10 mouse cellular contexts compared by ENCODE assay signal in the genomic region with DNA sequence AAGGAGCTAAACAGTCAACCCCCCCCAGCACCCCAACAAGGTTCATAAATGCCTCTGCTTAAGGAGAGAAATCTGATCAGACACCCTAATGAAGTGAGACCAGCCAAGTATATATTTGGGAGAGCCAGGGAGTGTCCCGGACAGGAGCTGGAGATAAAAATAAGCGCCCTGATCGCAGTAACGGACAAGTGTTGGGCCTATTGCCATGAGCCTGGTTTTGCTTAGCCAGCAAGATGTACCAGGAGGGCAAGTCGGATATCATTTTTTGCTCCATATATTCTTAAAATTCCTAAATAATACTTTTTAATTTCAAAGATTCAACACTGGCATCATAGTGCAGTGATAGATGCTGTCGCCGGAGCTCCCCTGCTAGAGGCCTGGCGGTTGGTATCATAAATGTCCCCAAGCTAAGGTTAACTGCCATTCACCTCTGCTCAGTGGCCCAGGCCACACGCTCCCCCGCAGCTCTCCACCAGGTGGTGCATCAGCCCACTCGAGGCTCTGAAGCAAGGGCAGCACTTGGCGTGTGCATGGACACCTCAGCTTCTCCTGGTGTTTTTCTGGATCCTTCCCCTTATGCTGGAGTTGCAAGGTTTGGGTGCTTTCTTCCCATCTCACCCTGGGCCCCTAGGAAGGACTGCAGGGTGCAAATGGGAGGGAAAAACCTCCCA. TPM values are rescaled to one million over a fixed set of nuclear protein-coding genes. Genes with fewer than 3 reads are reported as not detected.
DNase-seq lines count a peak whose midpoint lies in the region; ATAC-seq and TF ChIP-seq lines count a peak whose summit lies in the region.
"Had no signal": no experiment of that assay in that cellular context is flagged by ENCODE, and none has a peak within 500 bp of the region (broad histone marks: within the 10 kb centered on the region; RNA-seq: fewer than 3 reads in every experiment).

No protein-coding gene starts in this region.

- no peaks in the 10 kb centered on the region for H3K36me3 ChIP-seq in MEL (ENCODE audit: control insufficient read depth in 1 of 2, insufficient read depth in 2 of 2, low read length in 2 of 2)
- no peaks in the 10 kb centered on the region for H3K36me3 ChIP-seq in neural tube, embryonic 11.5 days (ENCODE audit: control insufficient read depth, insufficient read depth, low read length)

- peak; percentile 20 for TF ChIP-seq RAD21 in MEL (IDR thresholded peaks at IDR 0.05; ENCODE audit: low read depth, low read length)

- no peaks in the 10 kb centered on the region for H3K79me2 ChIP-seq in MEL (ENCODE audit: control insufficient read depth, insufficient read depth, low read length, poor library complexity)

- no peak for DNase-seq in left cerebral cortex, adult 2 months (ENCODE audit: extremely low spot score in 1 of 2, low spot score in 2 of 2)
- DNase-seq in left cerebral cortex, postnatal 14 days (ENCODE audit: low spot score in 2 of 2) = no peak
- peak; percentile 37 for DNase-seq in MEL (ENCODE audit: low read depth, low spot score)
- DNase-seq in gastrocnemius, adult 2 months = peak; percentile 80
- DNase-seq in neural tube, embryonic 11.5 days (ENCODE audit: low spot score) = peak; percentile 30
- DNase-seq in frontal cortex, postnatal 25 days (ENCODE audit: low spot score in 2 of 2) = no peak
- no peak for DNase-seq in cerebellum, postnatal 14 days
- no peak for DNase-seq in adrenal gland, postnatal 36 days

- TF ChIP-seq POLR2A in MEL (IDR thresholded peaks at IDR 0.05; ENCODE audit: control insufficient read depth in 1 of 2, insufficient read depth in 1 of 2, low read depth in 1 of 2, low read length in 2 of 2, poor library complexity in 1 of 2) = no peak

- peaks cover 0 to 2% of the 10 kb centered on the region in 2 experiments; a peak in 1 of 4 replicates for H3K27me3 ChIP-seq in MEL (ENCODE audit: control insufficient read depth in 1 of 2, insufficient read depth in 2 of 2, low read length in 2 of 2)
- no peaks in the 10 kb centered on the region for H3K27me3 ChIP-seq in neural tube, embryonic 11.5 days (ENCODE audit: control insufficient read depth, insufficient read depth, low read length)

- no peak overlapping the region for H3K4me2 ChIP-seq in neural tube, embryonic 11.5 days (ENCODE audit: low read depth)

- H3K4me3 ChIP-seq in left cerebral cortex, adult 2 months = no peak overlapping the region
- no peak overlapping the region for H3K4me3 ChIP-seq in MEL (ENCODE audit: control insufficient read depth in 1 of 2, insufficient read depth in 1 of 2, low read depth in 2 of 2, low read length in 2 of 2)
- peak overlapping the region; percentile 16 for H3K4me3 ChIP-seq in gastrocnemius, adult 2 months
- no peak overlapping the region for H3K4me3 ChIP-seq in neural tube, embryonic 11.5 days (ENCODE audit: low read depth, low read length)

- peak; percentile 7; the same call in 1 of the 2 replicates for TF ChIP-seq CTCF in left cerebral cortex, adult 2 months (IDR thresholded peaks at IDR 0.05)
- peak; percentile 18 to 55 (median 50); a peak in 4 of 6 replicates for TF ChIP-seq CTCF in MEL (IDR thresholded peaks at IDR 0.05 in 2 of 3, conservative IDR thresholded peaks at IDR 0.05 in 1 of 3; ENCODE audit: control insufficient read depth in 1 of 3, insufficient read depth in 1 of 3, low read depth in 2 of 3, low read length in 3 of 3, poor library complexity in 1 of 3, severe bottlenecking in 1 of 3)
- peak; percentile 66 for TF ChIP-seq CTCF in gastrocnemius, adult 2 months (IDR thresholded peaks at IDR 0.05)

- no peaks in the 10 kb centered on the region for H3K9me3 ChIP-seq in MEL (replicated peaks; ENCODE audit: insufficient read depth, low read length)
- H3K9me3 ChIP-seq in neural tube, embryonic 11.5 days (ENCODE audit: control insufficient read depth, low read length) = no peaks in the 10 kb centered on the region

- H3K27ac ChIP-seq in left cerebral cortex, adult 2 months = no peak overlapping the region
- no peak overlapping the region for H3K27ac ChIP-seq in MEL (ENCODE audit: control insufficient read depth, low read depth, low read length)
- peak overlapping the region; percentile 83 for H3K27ac ChIP-seq in gastrocnemius, adult 2 months
- H3K27ac ChIP-seq in neural tube, embryonic 11.5 days (ENCODE audit: low read depth, low read length) = no peak overlapping the region

- no peak for TF ChIP-seq EP300 in MEL (IDR thresholded peaks at IDR 0.05; ENCODE audit: low read depth in 1 of 2, low read length in 2 of 2)

- intact Hi-C loops in left cerebral cortex, adult 2 months (cut with DNase I) = no loop called here
- intact Hi-C loops in left cerebral cortex, postnatal 14 days (cut with DNase I) = no loop called here
- intact Hi-C loops in gastrocnemius, adult 2 months (cut with DNase I) = no loop called here

- H3K9ac ChIP-seq in MEL (ENCODE audit: control insufficient read depth, low read depth, low read length, poor library complexity, severe bottlenecking) = no peak overlapping the region
- H3K9ac ChIP-seq in neural tube, embryonic 11.5 days (ENCODE audit: low read length) = no peak overlapping the region

- 48% methylated on average over 12 of the region's 12 CpGs for WGBS in neural tube, embryonic 11.5 days

- no peaks in the 10 kb centered on the region; a peak in 1 of 4 replicates for H3K4me1 ChIP-seq in MEL (ENCODE audit: control insufficient read depth in 1 of 2, insufficient read depth in 2 of 2, low read length in 2 of 2)
- H3K4me1 ChIP-seq in neural tube, embryonic 11.5 days (ENCODE audit: control insufficient read depth, insufficient read depth, low read length) = peaks cover 20% of the 10 kb centered on the region

- no peak for ATAC-seq in neural tube, embryonic 11.5 days (ENCODE audit: insufficient read depth, low FRiP score, low TSS enrichment)

TF ChIP-seq in MEL, 35 proteins besides CTCF, POLR2A, EP300 and RAD21:
- TF ChIP-seq SMC3 (IDR thresholded peaks at IDR 0.05; ENCODE audit: low read depth, low read length) (peak; percentile 58), GABPA (IDR thresholded peaks at IDR 0.05; ENCODE audit: low read depth, low read length) (no peak), CHD2 (IDR thresholded peaks at IDR 0.05; ENCODE audit: low read length) (no peak), ELF1 (IDR thresholded peaks at IDR 0.05; ENCODE audit: low read depth, low read length) (no peak)
TF ChIP-seq in MEL: peak in this region for 1.

RNA-seq across cellular contexts. Expression of a gene that starts 5.6 kb away (rescaled TPM):
- total RNA-seq in left cerebral cortex, adult 2 months (2021) = not detected
- not detected for total RNA-seq in left cerebral cortex, postnatal 14 days (2021)
- total RNA-seq in MEL (2012; rRNA removed) = not detected in 2 replicates
- under 1 TPM in 1 of 2 experiments, not detected in 1; 0.01 TPM for polyA plus RNA-seq in MEL (2012; ENCODE audit: insufficient read depth in 1 of 2, insufficient read length in 2 of 2, low read depth in 1 of 2, low replicate concordance in 2 of 2, missing spikeins in 1 of 2)
- total RNA-seq in gastrocnemius, adult 2 months (2021) = under 1 TPM; 0.08 to 0.28 TPM
- 3.2 and 3.4 TPM in 2 replicates for polyA plus RNA-seq in neural tube, embryonic 11.5 days (2014; fragmentation: Nextera tagmentation; extraction: Ambion mirVana)
- total RNA-seq in adrenal gland, postnatal 36 days (2021) = not detected
- total RNA-seq: left cerebral cortex, adult 8-10 months had no signal
- polyA plus RNA-seq: frontal cortex, adult 2 months had no signal

RNA-seq across cellular contexts. Expression of a gene that starts 12.3 kb away (rescaled TPM):
- 10 to 100 TPM; 61.4 to 62.2 TPM for total RNA-seq in left cerebral cortex, adult 2 months (2021)
- 10 to 100 TPM; 61.0 to 63.6 TPM for total RNA-seq in left cerebral cortex, postnatal 14 days (2021)
- 15.9 and 19.0 TPM in 2 replicates for total RNA-seq in MEL (2012; rRNA removed)
- polyA plus RNA-seq in MEL (2012; ENCODE audit: insufficient read depth in 1 of 2, insufficient read length in 2 of 2, low read depth in 1 of 2, low replicate concordance in 2 of 2, missing spikeins in 1 of 2) = 10 to 100 TPM in 1 of 2 experiments, not detected in 1; 37.7 TPM
- 10 to 100 TPM; 10.8 to 11.6 TPM for total RNA-seq in gastrocnemius, adult 2 months (2021)
- 40.6 and 42.1 TPM in 2 replicates for polyA plus RNA-seq in neural tube, embryonic 11.5 days (2014; fragmentation: Nextera tagmentation; extraction: Ambion mirVana)
- total RNA-seq in adrenal gland, postnatal 36 days (2021) = 10 to 100 TPM; 42.8 to 53.9 TPM

RNA-seq across cellular contexts. Expression of a gene that starts 40.6 kb away (rescaled TPM):
- not detected for total RNA-seq in left cerebral cortex, adult 2 months (2021)
- not detected for total RNA-seq in left cerebral cortex, postnatal 14 days (2021)
- not detected in 2 replicates for total RNA-seq in MEL (2012; rRNA removed)
- not detected for polyA plus RNA-seq in MEL (2012; ENCODE audit: insufficient read depth in 1 of 2, insufficient read length in 2 of 2, low read depth in 1 of 2, low replicate concordance in 2 of 2, missing spikeins in 1 of 2)
- total RNA-seq in gastrocnemius, adult 2 months (2021) = not detected
- not detected in 2 replicates for polyA plus RNA-seq in neural tube, embryonic 11.5 days (2014; fragmentation: Nextera tagmentation; extraction: Ambion mirVana)
- not detected for total RNA-seq in adrenal gland, postnatal 36 days (2021)
- total RNA-seq: left cerebral cortex, adult 8-10 months had no signal
- polyA plus RNA-seq: frontal cortex, adult 2 months had no signal

RNA-seq across cellular contexts. Expression of a gene that starts 44.5 kb away (rescaled TPM):
- total RNA-seq in left cerebral cortex, adult 2 months (2021) = 10 to 100 TPM; 87.8 to 99.8 TPM
- total RNA-seq in left cerebral cortex, postnatal 14 days (2021) = 100 to 1,000 TPM; 118 to 146 TPM
- 125 and 131 TPM in 2 replicates for total RNA-seq in MEL (2012; rRNA removed)
- polyA plus RNA-seq in MEL (2012; ENCODE audit: insufficient read depth in 1 of 2, insufficient read length in 2 of 2, low read depth in 1 of 2, low replicate concordance in 2 of 2, missing spikeins in 1 of 2) = 100 to 1,000 TPM; 186 to 230 TPM
- total RNA-seq in gastrocnemius, adult 2 months (2021) = 10 to 100 TPM; 28.0 to 53.8 TPM
- polyA plus RNA-seq in neural tube, embryonic 11.5 days (2014; fragmentation: Nextera tagmentation; extraction: Ambion mirVana) = 2,917 and 3,166 TPM in 2 replicates
- total RNA-seq in adrenal gland, postnatal 36 days (2021) = 100 to 1,000 TPM; 130 to 337 TPM

RNA-seq across cellular contexts. Expression of a gene that starts 47.6 kb away (rescaled TPM):
- total RNA-seq in left cerebral cortex, adult 2 months (2021) = 1 to 10 TPM; 2.3 to 2.4 TPM
- total RNA-seq in left cerebral cortex, postnatal 14 days (2021) = 1 to 10 TPM; 1.3 to 1.4 TPM
- 0.65 and 0.72 TPM in 2 replicates for total RNA-seq in MEL (2012; rRNA removed)
- polyA plus RNA-seq in MEL (2012; ENCODE audit: insufficient read depth in 1 of 2, insufficient read length in 2 of 2, low read depth in 1 of 2, low replicate concordance in 2 of 2, missing spikeins in 1 of 2) = 1 to 10 TPM in 1 of 2 experiments, not detected in 1; 2.3 TPM
- total RNA-seq in gastrocnemius, adult 2 months (2021) = not detected
- polyA plus RNA-seq in neural tube, embryonic 11.5 days (2014; fragmentation: Nextera tagmentation; extraction: Ambion mirVana) = 0.53 and 0.99 TPM in 2 replicates
- not detected for total RNA-seq in adrenal gland, postnatal 36 days (2021)

Comparison
In these comparisons a context has a peak if more than half of its experiments do, and no peak if none do; other contexts are left out.
1. DNase-seq: peak in MEL (single experiment), gastrocnemius, adult 2 months (single experiment) and neural tube, embryonic 11.5 days (single experiment); none in left cerebral cortex, adult 2 months (0 of 2), left cerebral cortex, postnatal 14 days (0 of 2), frontal cortex, postnatal 25 days (0 of 2), cerebellum, postnatal 14 days (0 of 2) and adrenal gland, postnatal 36 days (0 of 2).
2. CTCF ChIP-seq: peak in every context shown above with its lines; median percentile 66 in gastrocnemius, adult 2 months; 50 in MEL; 7 in left cerebral cortex, adult 2 months.